Comparison of ENCODE assay signal across 16 mouse cellular contexts in genomic region chr1:130728070-130728469, GRCm38 (mm10). TPM values are rescaled to one million over a fixed set of nuclear protein-coding genes. Genes with fewer than 3 reads are reported as not detected.
"Had no signal": no experiment of that assay in that cellular context is flagged by ENCODE, and none has a peak within 500 bp of the region (broad histone marks: within the 10 kb centered on the region; RNA-seq: fewer than 3 reads in every experiment).

No protein-coding gene starts in this region.

- H3K4me3 ChIP-seq: intestine, embryonic 15.5 days; limb, embryonic 13.5 days; lung, embryonic 15.5 days; midbrain, embryonic 15.5 days; neural tube, embryonic 13.5 days; stomach, embryonic 15.5 days had no signal

- H3K36me3 ChIP-seq: intestine, embryonic 15.5 days; limb, embryonic 13.5 days; lung, embryonic 15.5 days; midbrain, embryonic 15.5 days; neural tube, embryonic 13.5 days; stomach, embryonic 15.5 days had no signal

- H3K27ac ChIP-seq: intestine, embryonic 15.5 days; limb, embryonic 13.5 days; lung, embryonic 15.5 days; macrophage; midbrain, embryonic 15.5 days; neural tube, embryonic 13.5 days; stomach, embryonic 15.5 days had no signal

- DNase-seq: kidney, adult 18-20 months; kidney, postnatal 10 days; kidney, postnatal 4 days; lung, postnatal 14 days; right cerebral cortex, postnatal 14 days; thymus, postnatal 14 days had no signal

- H3K27me3 ChIP-seq: intestine, embryonic 15.5 days; limb, embryonic 13.5 days; lung, embryonic 15.5 days; midbrain, embryonic 15.5 days; neural tube, embryonic 13.5 days; stomach, embryonic 15.5 days had no signal

- H3K4me1 ChIP-seq: midbrain, embryonic 15.5 days had no signal

- ATAC-seq: intestine, embryonic 15.5 days; midbrain, embryonic 15.5 days had no signal

- H3K4me2 ChIP-seq: intestine, embryonic 15.5 days; limb, embryonic 13.5 days; lung, embryonic 15.5 days; midbrain, embryonic 15.5 days; neural tube, embryonic 13.5 days; stomach, embryonic 15.5 days had no signal

- H3K9me3 ChIP-seq: intestine, embryonic 15.5 days; limb, embryonic 13.5 days; lung, embryonic 15.5 days; midbrain, embryonic 15.5 days; neural tube, embryonic 13.5 days; stomach, embryonic 15.5 days had no signal

- H3K9ac ChIP-seq: intestine, embryonic 15.5 days; limb, embryonic 13.5 days; lung, embryonic 15.5 days; midbrain, embryonic 15.5 days; neural tube, embryonic 13.5 days; stomach, embryonic 15.5 days had no signal

RNA-seq across cellular contexts. Expression of gene Gm29427, which starts 12.5 kb away (rescaled TPM):
- polyA plus RNA-seq: intestine, embryonic 15.5 days; kidney, embryonic 14.5 days; limb, embryonic 13.5 days; liver, embryonic 16.5 days; lung, embryonic 15.5 days; macrophage; midbrain, embryonic 15.5 days; neural tube, embryonic 13.5 days; spleen, adult 2 months; stomach, embryonic 15.5 days had no signal
